Mouse (Mus musculus): ENCODE measurements around the gene Ugt1a8.

GRCm38 (mm10) chr1:88258361-88258760 lies 170.7 kb downstream of the Ugt1a8 start:
- TF ChIP-seq ZC3H11A (IDR thresholded peaks at IDR 0.05; ENCODE audit: low read depth, low read length) (no peak), MXI1 (IDR thresholded peaks at IDR 0.05; ENCODE audit: low read depth, low read length) (no peak; the same call in 1 of the 2 replicates), E2F4 (IDR thresholded peaks at IDR 0.05; ENCODE audit: borderline replicate concordance, low read depth, low read length) (no peak), RAD21 (IDR thresholded peaks at IDR 0.05; ENCODE audit: low read depth, low read length) (no peak), CTCF (IDR thresholded peaks at IDR 0.05 in 2 of 3, conservative IDR thresholded peaks at IDR 0.05 in 1 of 3; ENCODE audit: control insufficient read depth in 1 of 3, insufficient read depth in 1 of 3, low read depth in 2 of 3, low read length in 3 of 3, poor library complexity in 1 of 3, severe bottlenecking in 1 of 3) (no peak), POLR2A (IDR thresholded peaks at IDR 0.05; ENCODE audit: control insufficient read depth in 1 of 2, insufficient read depth in 1 of 2, low read depth in 1 of 2, low read length in 2 of 2, poor library complexity in 1 of 2) (no peak)

All from MEL (cell line).